Mouse (Mus musculus): ENCODE measurements around the gene Med21. TPM values are rescaled to one million over a fixed set of nuclear protein-coding genes. Genes with fewer than 3 reads are reported as not detected.

Gene Med21
- polyA plus RNA-seq, 1 experiment from 2014 or later: 108 TPM

DNA sequence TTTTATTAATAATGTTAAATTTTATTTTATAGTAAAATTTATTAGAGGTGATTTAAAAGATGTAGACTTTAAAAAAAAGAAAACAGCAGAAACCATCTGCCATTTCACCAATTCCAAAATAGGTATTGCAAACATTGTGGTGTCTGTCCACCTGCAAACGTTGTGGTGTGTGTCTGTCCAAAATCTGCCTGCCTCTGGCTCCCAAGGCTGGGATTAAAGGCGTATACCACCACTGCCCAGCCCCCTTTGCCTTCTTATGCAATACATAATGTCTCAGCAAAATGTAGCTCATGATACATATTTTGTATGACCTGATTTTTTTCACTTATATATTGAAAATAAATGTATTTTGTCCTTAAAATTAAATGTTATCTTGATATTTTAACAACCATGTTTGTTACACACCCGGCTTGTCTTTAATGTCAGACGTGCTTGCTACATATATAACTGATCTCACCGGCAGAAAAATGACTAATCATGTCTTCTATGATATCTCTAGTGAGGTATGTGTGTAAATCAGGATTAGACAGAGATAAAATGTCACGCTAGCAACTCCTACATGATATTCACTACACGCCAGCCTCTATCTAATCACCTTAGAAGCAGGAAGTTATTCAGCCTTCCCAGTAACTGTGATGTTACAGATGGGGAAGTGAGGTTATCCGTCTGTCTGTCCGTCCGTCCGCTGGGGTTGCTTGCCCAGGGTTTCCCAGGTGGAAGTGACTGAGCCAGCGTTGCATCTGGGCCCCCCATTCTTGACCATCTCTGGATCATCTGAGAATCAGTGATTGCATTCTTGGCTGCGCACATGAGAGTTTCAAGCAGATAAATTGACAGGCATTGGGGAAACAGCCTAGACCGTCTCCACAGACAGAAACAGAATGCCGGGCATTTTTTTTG is 28.9 kb downstream of the Med21 start:
- ATAC-seq: no peak
- Histone ChIP-seq H3K27ac (ENCODE audit: low read length) (no peak overlapping the region), H3K4me2 (ENCODE audit: low read length) (no peak overlapping the region), H3K27me3 (ENCODE audit: control insufficient read depth, insufficient read depth, low read depth, low read length) (no peaks in the 10 kb centered on the region), H3K9me3 (replicated peaks; ENCODE audit: control insufficient read depth, low read length, poor library complexity, severe bottlenecking) (no peaks in the 10 kb centered on the region), H3K4me1 (ENCODE audit: control insufficient read depth, insufficient read depth, low read length) (no peaks in the 10 kb centered on the region), H3K9ac (ENCODE audit: low read depth, low read length) (no peak overlapping the region), H3K4me3 (ENCODE audit: low read depth, low read length) (no peak overlapping the region), H3K36me3 (ENCODE audit: control insufficient read depth, insufficient read depth, low read length) (no peaks in the 10 kb centered on the region)
- 88% methylated on average over 15 of the region's 15 CpGs for WGBS

DNA sequence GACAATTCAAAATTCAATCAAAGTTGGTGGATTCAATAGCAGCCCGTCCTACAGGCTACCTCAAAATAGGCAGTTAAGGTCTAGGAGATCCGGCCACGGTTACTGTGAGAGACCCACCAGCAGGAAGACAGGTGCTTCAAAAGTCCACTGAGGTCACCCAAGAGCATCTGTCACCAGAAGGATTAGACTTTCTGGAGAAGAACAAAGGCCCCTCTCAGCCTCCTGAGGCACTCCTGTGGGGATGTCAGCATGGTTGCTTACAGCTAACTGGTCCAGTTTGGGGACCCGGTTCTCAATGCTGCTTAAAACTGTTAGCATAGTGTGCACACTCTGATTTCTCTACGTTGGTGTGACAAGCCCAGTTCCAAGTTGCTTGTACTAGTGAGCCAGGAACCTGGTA is 29.8 kb downstream of the Med21 start:
- Histone ChIP-seq H3K36me3 (ENCODE audit: control insufficient read depth, insufficient read depth, low read length) (no peaks in the 10 kb centered on the region), H3K9me3 (replicated peaks; ENCODE audit: control insufficient read depth, low read length, poor library complexity, severe bottlenecking) (no peaks in the 10 kb centered on the region), H3K27ac (ENCODE audit: low read length) (no peak overlapping the region), H3K4me3 (ENCODE audit: low read depth, low read length) (no peak overlapping the region), H3K4me1 (ENCODE audit: control insufficient read depth, insufficient read depth, low read length) (no peaks in the 10 kb centered on the region), H3K9ac (ENCODE audit: low read depth, low read length) (no peak overlapping the region), H3K27me3 (ENCODE audit: control insufficient read depth, insufficient read depth, low read depth, low read length) (no peaks in the 10 kb centered on the region), H3K4me2 (ENCODE audit: low read length) (no peak overlapping the region)
- WGBS: 54% methylated on average over 5 of the region's 5 CpGs
- ATAC-seq: no peak

DNA sequence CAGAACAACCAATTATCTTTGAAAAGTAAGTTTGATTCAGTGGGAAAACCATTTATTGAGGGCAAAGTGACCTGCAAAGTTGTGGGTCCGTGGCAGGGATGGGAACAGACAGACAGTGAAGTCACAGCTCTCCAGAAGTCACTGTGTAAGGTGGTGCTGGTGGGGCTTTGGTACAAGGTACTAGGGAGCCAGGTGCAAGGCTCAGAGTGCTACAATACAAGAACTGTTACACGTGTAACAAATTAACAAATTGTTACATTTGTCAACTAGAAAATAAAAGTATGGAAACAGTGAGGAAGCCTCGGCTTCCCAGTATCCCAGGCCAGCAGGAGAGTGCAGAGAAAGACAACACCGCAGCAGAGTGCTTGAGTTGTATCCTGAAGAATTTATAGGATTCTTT is 31.3 kb downstream of the Med21 start:
- 79% methylated on average over 4 of the region's 4 CpGs for WGBS
- Histone ChIP-seq H3K4me2 (ENCODE audit: low read length) (no peak overlapping the region), H3K4me3 (ENCODE audit: low read depth, low read length) (no peak overlapping the region), H3K9me3 (replicated peaks; ENCODE audit: control insufficient read depth, low read length, poor library complexity, severe bottlenecking) (no peaks in the 10 kb centered on the region), H3K27ac (ENCODE audit: low read length) (no peak overlapping the region), H3K4me1 (ENCODE audit: control insufficient read depth, insufficient read depth, low read length) (no peaks in the 10 kb centered on the region), H3K27me3 (ENCODE audit: control insufficient read depth, insufficient read depth, low read depth, low read length) (no peaks in the 10 kb centered on the region), H3K9ac (ENCODE audit: low read depth, low read length) (no peak overlapping the region), H3K36me3 (ENCODE audit: control insufficient read depth, insufficient read depth, low read length) (no peaks in the 10 kb centered on the region)
- ATAC-seq: no peak

DNA sequence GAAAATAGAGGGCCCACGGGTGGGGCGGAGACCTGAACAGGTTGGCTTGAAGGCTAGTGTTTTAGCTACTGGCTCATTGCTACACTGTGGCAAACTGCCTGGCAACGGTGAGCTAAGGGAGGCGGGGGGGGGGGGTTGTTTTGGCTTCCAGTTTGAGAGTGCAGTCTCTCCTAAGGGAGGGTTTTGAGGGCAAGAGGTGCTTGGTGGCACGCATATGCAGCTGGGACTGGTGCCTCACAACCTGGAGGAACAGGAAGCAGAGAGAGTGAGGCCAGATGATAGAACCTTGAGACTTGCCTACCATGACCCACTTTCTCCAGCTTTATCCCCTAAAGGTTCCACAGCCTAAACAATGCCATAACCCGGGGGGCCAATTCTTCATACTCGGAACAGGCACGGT is 32.1 kb downstream of the Med21 start:
- Histone ChIP-seq H3K9me3 (replicated peaks; ENCODE audit: control insufficient read depth, low read length, poor library complexity, severe bottlenecking) (no peaks in the 10 kb centered on the region), H3K36me3 (ENCODE audit: control insufficient read depth, insufficient read depth, low read length) (no peaks in the 10 kb centered on the region), H3K9ac (ENCODE audit: low read depth, low read length) (no peak overlapping the region), H3K27me3 (ENCODE audit: control insufficient read depth, insufficient read depth, low read depth, low read length) (no peaks in the 10 kb centered on the region), H3K4me1 (ENCODE audit: control insufficient read depth, insufficient read depth, low read length) (no peaks in the 10 kb centered on the region), H3K4me3 (ENCODE audit: low read depth, low read length) (no peak overlapping the region), H3K27ac (ENCODE audit: low read length) (no peak overlapping the region), H3K4me2 (ENCODE audit: low read length) (no peak overlapping the region)
- ATAC-seq: no peak
- WGBS: 91% methylated on average over 8 of the region's 8 CpGs

DNA sequence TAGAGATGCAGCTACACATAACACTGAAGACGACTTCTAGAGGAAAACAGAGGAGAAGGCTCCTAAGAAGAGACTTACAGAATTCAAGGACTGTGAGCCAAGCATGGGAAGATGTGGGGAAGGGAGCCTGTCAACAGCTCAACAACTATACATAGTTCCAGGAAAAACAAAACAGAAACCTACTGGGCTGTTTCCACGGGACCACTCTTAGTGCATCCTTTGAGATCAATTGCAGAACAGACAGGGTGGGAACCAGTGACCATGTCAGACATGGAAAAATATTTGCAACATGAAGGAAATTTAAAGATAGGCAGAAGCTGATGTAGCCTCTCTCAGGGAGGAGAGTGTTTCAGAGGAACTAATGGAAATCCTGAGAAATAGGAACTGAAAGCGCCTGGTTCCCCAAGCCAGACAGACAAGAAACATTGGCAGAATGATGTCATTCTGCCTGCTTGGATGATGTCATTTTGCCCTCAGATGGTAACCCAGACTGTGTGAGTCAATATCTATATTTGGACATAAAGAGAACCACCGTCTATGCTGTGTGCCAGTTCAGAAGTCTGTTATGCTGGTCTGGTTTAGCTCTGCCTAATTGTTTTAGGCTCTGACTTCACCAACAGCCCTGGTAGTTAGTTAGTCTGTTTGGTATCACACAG is 32.7 kb downstream of the Med21 start:
- no peak for ATAC-seq
- Histone ChIP-seq H3K36me3 (ENCODE audit: control insufficient read depth, insufficient read depth, low read length) (no peaks in the 10 kb centered on the region), H3K9me3 (replicated peaks; ENCODE audit: control insufficient read depth, low read length, poor library complexity, severe bottlenecking) (no peaks in the 10 kb centered on the region), H3K4me1 (ENCODE audit: control insufficient read depth, insufficient read depth, low read length) (no peaks in the 10 kb centered on the region), H3K27me3 (ENCODE audit: control insufficient read depth, insufficient read depth, low read depth, low read length) (no peaks in the 10 kb centered on the region), H3K9ac (ENCODE audit: low read depth, low read length) (no peak overlapping the region), H3K27ac (ENCODE audit: low read length) (no peak overlapping the region), H3K4me3 (ENCODE audit: low read depth, low read length) (no peak overlapping the region), H3K4me2 (ENCODE audit: low read length) (no peak overlapping the region)
- 87% methylated on average over 4 of the region's 4 CpGs for WGBS

DNA sequence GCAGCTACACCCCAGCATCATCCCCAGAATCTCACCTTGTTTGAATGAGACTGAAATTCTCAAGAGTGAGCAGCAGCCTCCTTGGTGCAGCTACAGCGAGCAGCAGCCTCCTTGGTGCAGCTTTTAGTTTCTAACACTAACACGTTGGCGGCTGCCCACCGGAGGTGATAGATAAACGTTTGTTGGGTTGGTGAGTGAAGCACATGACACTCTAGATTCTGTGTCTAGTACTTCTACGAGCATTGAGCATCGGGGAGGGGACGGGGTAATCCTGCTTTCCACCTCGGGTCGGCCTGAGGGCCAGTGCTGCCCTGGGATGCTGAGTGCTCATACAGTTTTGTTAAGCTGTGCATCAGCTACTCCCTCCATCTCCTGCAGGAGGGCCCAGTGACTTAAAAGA is 34.6 kb downstream of the Med21 start:
- Histone ChIP-seq H3K27me3 (ENCODE audit: control insufficient read depth, insufficient read depth, low read depth, low read length) (no peaks in the 10 kb centered on the region), H3K4me1 (ENCODE audit: control insufficient read depth, insufficient read depth, low read length) (no peaks in the 10 kb centered on the region), H3K27ac (ENCODE audit: low read length) (no peak overlapping the region), H3K9me3 (replicated peaks; ENCODE audit: control insufficient read depth, low read length, poor library complexity, severe bottlenecking) (no peaks in the 10 kb centered on the region), H3K36me3 (ENCODE audit: control insufficient read depth, insufficient read depth, low read length) (no peaks in the 10 kb centered on the region), H3K4me3 (ENCODE audit: low read depth, low read length) (no peak overlapping the region), H3K9ac (ENCODE audit: low read depth, low read length) (no peak overlapping the region), H3K4me2 (ENCODE audit: low read length) (no peak overlapping the region)
- 87% methylated on average over 10 of the region's 10 CpGs for WGBS
- no peak for ATAC-seq

DNA sequence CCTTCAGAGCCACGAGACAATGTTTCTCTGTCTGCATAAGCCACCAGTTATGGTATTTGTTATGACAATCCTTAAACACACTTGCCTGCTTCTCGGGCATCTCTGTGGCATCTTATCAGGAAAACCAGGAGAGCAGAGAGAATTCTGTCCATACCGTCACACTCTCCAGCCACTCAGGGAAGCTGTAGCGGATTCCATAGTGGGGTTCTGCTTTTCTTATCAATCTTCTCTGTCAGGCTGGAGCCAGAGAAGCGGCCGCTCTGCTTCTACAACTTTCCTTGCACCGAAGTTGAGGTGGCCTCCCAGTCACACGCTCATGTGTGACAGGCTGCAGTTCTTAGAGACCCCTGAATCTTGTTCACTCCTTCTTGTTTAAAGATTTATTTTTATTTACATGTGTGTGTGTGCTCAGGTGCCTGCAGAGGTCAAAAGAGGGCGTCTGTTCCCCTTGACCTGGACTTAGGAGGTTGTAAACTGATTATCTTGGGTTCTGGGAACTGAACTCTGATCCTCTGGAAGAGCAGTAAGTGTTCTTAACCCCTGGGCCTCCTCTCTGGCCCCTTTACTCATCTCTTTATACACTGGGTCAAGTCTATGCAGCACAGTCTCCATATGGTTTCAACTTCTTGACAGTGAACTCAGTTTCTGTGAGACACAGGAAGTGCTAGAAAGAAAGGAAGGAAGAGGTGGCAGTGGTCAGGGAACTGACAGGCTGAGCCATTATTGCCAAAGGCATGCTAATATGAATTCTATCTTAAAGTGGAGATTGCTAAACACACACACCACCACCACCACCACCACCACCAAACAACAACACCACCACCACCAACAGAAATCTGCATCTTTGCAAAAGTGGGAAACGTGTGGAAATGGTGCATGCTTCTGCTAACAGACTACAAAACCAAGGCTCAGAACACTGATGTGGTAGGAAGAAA is 36.1 kb downstream of the Med21 start:
- 83% methylated on average over 10 of the region's 10 CpGs for WGBS
- Histone ChIP-seq H3K27ac (ENCODE audit: low read length) (no peak overlapping the region), H3K27me3 (ENCODE audit: control insufficient read depth, insufficient read depth, low read depth, low read length) (no peaks in the 10 kb centered on the region), H3K9me3 (replicated peaks; ENCODE audit: control insufficient read depth, low read length, poor library complexity, severe bottlenecking) (no peaks in the 10 kb centered on the region), H3K4me3 (ENCODE audit: low read depth, low read length) (no peak overlapping the region), H3K36me3 (ENCODE audit: control insufficient read depth, insufficient read depth, low read length) (no peaks in the 10 kb centered on the region), H3K4me1 (ENCODE audit: control insufficient read depth, insufficient read depth, low read length) (no peaks in the 10 kb centered on the region), H3K4me2 (ENCODE audit: low read length) (no peak overlapping the region), H3K9ac (ENCODE audit: low read depth, low read length) (no peak overlapping the region)
- ATAC-seq: no peak

DNA sequence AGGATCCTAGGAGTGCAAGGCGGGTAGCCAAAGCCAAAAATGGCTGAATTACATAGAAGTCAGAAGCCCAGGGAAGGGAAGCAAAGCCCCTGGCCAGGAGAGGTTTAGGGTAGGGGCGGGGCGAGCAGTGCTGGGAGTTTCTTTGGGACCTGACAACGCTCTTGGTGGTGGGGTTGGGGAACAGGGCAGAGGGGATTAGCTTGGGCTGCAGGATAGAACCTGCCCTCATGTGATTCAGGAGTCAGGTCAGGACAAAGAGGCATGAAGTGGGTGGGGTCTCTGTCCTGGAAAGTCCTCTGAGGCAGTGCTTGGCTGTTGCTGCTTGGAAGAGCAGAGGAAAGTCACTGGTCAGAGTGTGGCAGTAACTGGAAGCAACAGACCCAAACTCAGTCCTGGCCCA is 41.5 kb downstream of the Med21 start:
- no peak overlapping the region for H3K27ac ChIP-seq (ENCODE audit: low read length)
- no peaks in the 10 kb centered on the region for H3K36me3 ChIP-seq (ENCODE audit: control insufficient read depth, insufficient read depth, low read length)
- 66% methylated on average over 4 of the region's 4 CpGs for WGBS
- H3K9me3 ChIP-seq (replicated peaks; ENCODE audit: control insufficient read depth, low read length, poor library complexity, severe bottlenecking): no peaks in the 10 kb centered on the region
- no peaks in the 10 kb centered on the region for H3K4me1 ChIP-seq (ENCODE audit: control insufficient read depth, insufficient read depth, low read length)
- no peak overlapping the region for H3K9ac ChIP-seq (ENCODE audit: low read depth, low read length)
- no peak for ATAC-seq
- H3K27me3 ChIP-seq (ENCODE audit: control insufficient read depth, insufficient read depth, low read depth, low read length): no peaks in the 10 kb centered on the region
- H3K4me3 ChIP-seq (ENCODE audit: low read depth, low read length): no peak overlapping the region
- H3K4me2 ChIP-seq (ENCODE audit: low read length): no peak overlapping the region
